Mouse (Mus musculus): ENCODE measurements around the gene Vgf. TPM values are rescaled to one million over a fixed set of nuclear protein-coding genes. Genes with fewer than 3 reads are reported as not detected.

Gene Vgf
- total and polyA plus RNA-seq, 3 experiments = 0.38 TPM; not detected in 2

- TF ChIP-seq CHD1 (IDR thresholded peaks at IDR 0.05; ENCODE audit: low read depth, low read length) (no peak), MYC (IDR thresholded peaks at IDR 0.05; ENCODE audit: low read depth, low read length) (no peak), SMC3 (IDR thresholded peaks at IDR 0.05; ENCODE audit: low read depth, low read length) (no peak), NRF1 (IDR thresholded peaks at IDR 0.05; ENCODE audit: low read depth, low read length) (no peak)
- Histone ChIP-seq H3K4me3 (replicated peaks in 1 of 3; ENCODE audit: low read depth in 2 of 3, low read length in 2 of 3, poor library complexity in 1 of 3) (no peak overlapping the region), H3K9me3 (replicated peaks; ENCODE audit: low read length) (peaks cover 4% of the 10 kb centered on the region), H3K9ac (ENCODE audit: insufficient read depth, low read depth) (no peak overlapping the region), H3K27ac (ENCODE audit: insufficient read depth, low read depth) (no peak overlapping the region), H3K27me3 (replicated peaks) (peaks cover 24% of the 10 kb centered on the region), H3K4me2 (ENCODE audit: insufficient read depth, low read depth, poor library complexity, severe bottlenecking) (no peak overlapping the region), H3K4me1 (ENCODE audit: control insufficient read depth in 1 of 2, insufficient read depth in 2 of 2) (peaks cover 6 to 25% of the 10 kb centered on the region in 2 experiments), H3K36me3 (replicated peaks in 1 of 2; ENCODE audit: control insufficient read depth in 1 of 2, insufficient read depth in 1 of 2, low read length in 1 of 2) (no peaks in the 10 kb centered on the region), H3K79me2 (replicated peaks; ENCODE audit: control insufficient read depth, extremely low read depth, insufficient read depth, poor library complexity, severe bottlenecking) (no peaks in the 10 kb centered on the region)
- no peak for DNase-seq (ENCODE audit: extremely low read depth)
- dilution Hi-C loops (cut with MboI; ENCODE audit: extremely low pct_ligation_motif_present, extremely low pct_unique_long_range_greater_than_20kb, low sequenced_read_pairs) (no loop called here), in situ Hi-C loops (cut with MboI; ENCODE audit: low pct_ligation_motif_present, low pct_unique_long_range_greater_than_20kb, low sequenced_read_pairs) (no loop called here)
Observed at GRCm38 (mm10) chr5:137078616-137079015, 52.4 kb downstream of the Vgf start.

GRCm38 (mm10) chr5:137079849-137080248 is 53.7 kb downstream of the Vgf start:
- H3K4me3 ChIP-seq (replicated peaks in 1 of 3; ENCODE audit: low read depth in 2 of 3, low read length in 2 of 3, poor library complexity in 1 of 3) = no peak overlapping the region
- peaks cover 4% of the 10 kb centered on the region for H3K9me3 ChIP-seq (replicated peaks; ENCODE audit: low read length)
- H3K9ac ChIP-seq (ENCODE audit: insufficient read depth, low read depth) = no peak overlapping the region
- no peak for TF ChIP-seq BHLHE40 (IDR thresholded peaks at IDR 0.05; ENCODE audit: low read depth, low read length)
- TF ChIP-seq KAT2A (IDR thresholded peaks at IDR 0.05; ENCODE audit: insufficient replicate concordance, low read length) = no peak
- no peak for TF ChIP-seq E2F4 (IDR thresholded peaks at IDR 0.05; ENCODE audit: insufficient replicate concordance, low read depth, low read length)
- no peak for TF ChIP-seq SMC3 (IDR thresholded peaks at IDR 0.05; ENCODE audit: low read depth, low read length)
- TF ChIP-seq JUND (conservative IDR thresholded peaks at IDR 0.05; ENCODE audit: low read depth, low read length) = no peak
- no peak for TF ChIP-seq NELFE (IDR thresholded peaks at IDR 0.05; ENCODE audit: low read depth, low read length)
- no peak for TF ChIP-seq TCF12 (IDR thresholded peaks at IDR 0.05; ENCODE audit: low read depth, low read length)
- no peak for TF ChIP-seq IRF4 (IDR thresholded peaks at IDR 0.05; ENCODE audit: low read depth, low read length)
- no peak for TF ChIP-seq NRF1 (IDR thresholded peaks at IDR 0.05; ENCODE audit: low read depth, low read length)
- no peak for TF ChIP-seq MAZ (IDR thresholded peaks at IDR 0.05; ENCODE audit: low read depth, low read length)
- no peak for TF ChIP-seq TBP (conservative IDR thresholded peaks at IDR 0.05; ENCODE audit: low read depth, low read length)
- no peak for TF ChIP-seq MAFK (IDR thresholded peaks at IDR 0.05; ENCODE audit: insufficient replicate concordance, low read length)
- no peak for TF ChIP-seq RCOR1 (conservative IDR thresholded peaks at IDR 0.05; ENCODE audit: low read depth, low read length)
- dilution Hi-C loops (cut with MboI; ENCODE audit: extremely low pct_ligation_motif_present, extremely low pct_unique_long_range_greater_than_20kb, low sequenced_read_pairs) (no loop called here), in situ Hi-C loops (cut with MboI; ENCODE audit: low pct_ligation_motif_present, low pct_unique_long_range_greater_than_20kb, low sequenced_read_pairs) (no loop called here)
- no peaks in the 10 kb centered on the region for H3K79me2 ChIP-seq (replicated peaks; ENCODE audit: control insufficient read depth, extremely low read depth, insufficient read depth, poor library complexity, severe bottlenecking)
- peaks cover 30% of the 10 kb centered on the region for H3K27me3 ChIP-seq (replicated peaks)
- H3K4me1 ChIP-seq (ENCODE audit: control insufficient read depth in 1 of 2, insufficient read depth in 2 of 2) = peaks cover 6 to 18% of the 10 kb centered on the region in 2 experiments
- no peak for DNase-seq (ENCODE audit: extremely low read depth)
- H3K27ac ChIP-seq (ENCODE audit: insufficient read depth, low read depth) = no peak overlapping the region
- H3K4me2 ChIP-seq (ENCODE audit: insufficient read depth, low read depth, poor library complexity, severe bottlenecking) = no peak overlapping the region
- H3K36me3 ChIP-seq (replicated peaks in 1 of 2; ENCODE audit: control insufficient read depth in 1 of 2, insufficient read depth in 1 of 2, low read length in 1 of 2) = no peaks in the 10 kb centered on the region

Other genes starting within 250 kb of the Vgf start
- gene Col26a1, start 143.2 kb upstream of the Vgf start, total RNA-seq (2012; rRNA removed) = 0.72 TPM in 1 of 2 replicates, not detected in the other
- gene Col26a1, start 143.2 kb upstream of the Vgf start, total RNA-seq (2014; rRNA removed) = not detected in 2 replicates
- not detected in 2 replicates for gene Col26a1, start 143.2 kb upstream of the Vgf start, polyA plus RNA-seq (2012; ENCODE audit: insufficient read length, low read depth)
- 16.8 and 20.7 TPM in 2 replicates for gene Ift22, start 118.2 kb upstream of the Vgf start, total RNA-seq (2012; rRNA removed)
- gene Ift22, start 118.2 kb upstream of the Vgf start, total RNA-seq (2014; rRNA removed) = 18.5 and 20.5 TPM in 2 replicates
- 39.0 and 39.6 TPM in 2 replicates for gene Ift22, start 118.2 kb upstream of the Vgf start, polyA plus RNA-seq (2012; ENCODE audit: insufficient read length, low read depth)
- gene Fis1, start 73.1 kb upstream of the Vgf start, total RNA-seq (2012; rRNA removed) = 207 and 210 TPM in 2 replicates
- 140 and 142 TPM in 2 replicates for gene Fis1, start 73.1 kb upstream of the Vgf start, total RNA-seq (2014; rRNA removed)
- gene Fis1, start 73.1 kb upstream of the Vgf start, polyA plus RNA-seq (2012; ENCODE audit: insufficient read length, low read depth) = 152 and 203 TPM in 2 replicates
- gene Cldn15, start 59.8 kb upstream of the Vgf start, total RNA-seq (2012; rRNA removed) = 0.25 TPM in 2 replicates
- gene Cldn15, start 59.8 kb upstream of the Vgf start, total RNA-seq (2014; rRNA removed) = 0.24 TPM in 1 of 2 replicates, not detected in the other
- 0.29 and 0.35 TPM in 2 replicates for gene Cldn15, start 59.8 kb upstream of the Vgf start, polyA plus RNA-seq (2012; ENCODE audit: insufficient read length, low read depth)
- 38.2 and 45.2 TPM in 2 replicates for gene Plod3, start 39.4 kb upstream of the Vgf start, total RNA-seq (2012; rRNA removed)
- 8.8 and 9.9 TPM in 2 replicates for gene Plod3, start 39.4 kb upstream of the Vgf start, total RNA-seq (2014; rRNA removed)
- gene Plod3, start 39.4 kb upstream of the Vgf start, polyA plus RNA-seq (2012; ENCODE audit: insufficient read length, low read depth) = 22.2 and 23.6 TPM in 2 replicates
- 60.1 and 67.3 TPM in 2 replicates for gene Znhit1, start 38.4 kb upstream of the Vgf start, total RNA-seq (2012; rRNA removed)
- gene Znhit1, start 38.4 kb upstream of the Vgf start, total RNA-seq (2014; rRNA removed) = 36.8 and 39.6 TPM in 2 replicates
- gene Znhit1, start 38.4 kb upstream of the Vgf start, polyA plus RNA-seq (2012; ENCODE audit: insufficient read length, low read depth) = 83.5 and 99.2 TPM in 2 replicates
- 98.8 and 113 TPM in 2 replicates for gene Ap1s1, start 19.7 kb downstream of the Vgf start, total RNA-seq (2012; rRNA removed)
- 68.0 and 77.8 TPM in 2 replicates for gene Ap1s1, start 19.7 kb downstream of the Vgf start, total RNA-seq (2014; rRNA removed)
- gene Ap1s1, start 19.7 kb downstream of the Vgf start, polyA plus RNA-seq (2012; ENCODE audit: insufficient read length, low read depth) = 102 and 115 TPM in 2 replicates
- 0.34 and 0.51 TPM in 2 replicates for gene Serpine1, start 45.9 kb downstream of the Vgf start, total RNA-seq (2012; rRNA removed)
- gene Serpine1, start 45.9 kb downstream of the Vgf start, total RNA-seq (2014; rRNA removed) = 0.84 and 1.8 TPM in 2 replicates
- gene Serpine1, start 45.9 kb downstream of the Vgf start, polyA plus RNA-seq (2012; ENCODE audit: insufficient read length, low read depth) = 0.44 and 0.61 TPM in 2 replicates
- gene Trim56, start 89.8 kb downstream of the Vgf start, total RNA-seq (2012; rRNA removed) = 11.8 and 12.9 TPM in 2 replicates
- gene Trim56, start 89.8 kb downstream of the Vgf start, total RNA-seq (2014; rRNA removed) = 6.0 and 7.6 TPM in 2 replicates
- gene Trim56, start 89.8 kb downstream of the Vgf start, polyA plus RNA-seq (2012; ENCODE audit: insufficient read length, low read depth) = 10.8 and 11.2 TPM in 2 replicates
- gene Muc3, start 122.9 kb downstream of the Vgf start, total RNA-seq (2012; rRNA removed) = 0.17 TPM in 1 of 2 replicates, not detected in the other
- not detected in 2 replicates for gene Muc3, start 122.9 kb downstream of the Vgf start, total RNA-seq (2014; rRNA removed)
- gene Muc3, start 122.9 kb downstream of the Vgf start, polyA plus RNA-seq (2012; ENCODE audit: insufficient read length, low read depth) = 0.13 TPM in 1 of 2 replicates, not detected in the other
- not detected in 2 replicates for gene Muc3a, start 186.0 kb downstream of the Vgf start, total RNA-seq (2012; rRNA removed)
- gene Muc3a, start 186.0 kb downstream of the Vgf start, total RNA-seq (2014; rRNA removed) = not detected in 2 replicates
- not detected in 2 replicates for gene Muc3a, start 186.0 kb downstream of the Vgf start, polyA plus RNA-seq (2012; ENCODE audit: insufficient read length, low read depth)

All from CH12.LX (cell line).